Mouse (Mus musculus) spleen, embryonic (tissue): ENCODE measurements around the gene Thnsl1.

ENCODE experiments used
- CTCF ChIA-PET: fragments of 350-600 bp; sonication (Branson Sonifier 250); formaldehyde crosslinking; loops from one replicate; lab custom pipeline; 2022; lab: Charles Lee

The Thnsl1 gene

DNA sequence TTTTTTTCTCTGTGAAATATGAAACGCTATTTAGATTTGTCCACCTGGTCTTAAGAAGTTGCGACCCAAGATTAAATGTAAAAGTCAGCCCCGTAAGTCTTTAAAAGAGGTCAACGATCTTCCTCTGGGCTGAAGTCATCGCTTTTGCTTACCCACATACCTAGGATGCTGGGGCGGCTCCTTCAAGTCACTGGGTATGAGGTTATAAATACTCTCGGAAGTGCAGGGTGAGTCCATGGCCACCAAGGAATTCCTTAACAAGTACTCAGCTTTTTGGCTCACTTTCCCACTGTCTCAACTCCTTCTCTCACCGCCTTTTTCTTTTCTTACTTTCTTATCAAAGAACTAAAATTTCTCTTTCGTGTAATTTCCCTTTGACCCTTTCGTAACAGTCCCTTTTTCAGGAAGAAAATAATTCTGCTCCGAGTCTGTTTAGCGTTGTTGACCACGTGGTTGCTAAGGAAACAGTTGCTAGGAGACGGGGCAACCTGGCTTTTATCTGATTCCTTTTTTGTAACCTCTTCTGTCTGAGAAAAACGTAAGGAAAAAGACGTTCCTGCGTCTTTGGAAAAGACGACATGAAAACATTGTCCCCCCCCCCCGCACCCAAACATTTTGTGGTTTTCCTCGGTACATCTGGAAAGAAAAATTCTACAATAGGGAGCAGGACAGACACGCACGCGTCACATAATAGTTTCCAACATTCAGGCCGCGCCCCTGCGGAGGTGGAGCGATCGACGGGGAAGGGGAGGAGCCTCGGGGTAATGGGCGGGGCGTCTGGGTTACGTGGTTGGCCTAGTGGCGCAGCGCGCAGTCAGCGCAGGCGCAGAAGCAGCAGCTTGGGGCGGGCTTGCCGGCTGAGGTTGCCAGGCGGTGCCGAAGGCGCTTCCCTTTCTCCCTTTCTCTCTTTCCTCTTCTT, at the start of gene Thnsl1, which contains the start of gene Enkur:
Gene Thnsl1, plus strand, starts transcription at position 813 of the 919 bp plus-strand sequence.
Gene Enkur, minus strand, starts transcription at position 454 of the 919 bp plus-strand sequence.
- CTCF ChIA-PET, result no interaction called here

GRCm38 (mm10) chr2:21164296-21164695, 41.2 kb upstream of the Thnsl1 start:
- CTCF ChIA-PET, result interaction anchor here (0.6 kb wide), 1 partner anchor 71 kb away, joined by 5 read pairs; no protein-coding TSS in a partner anchor

DNA sequence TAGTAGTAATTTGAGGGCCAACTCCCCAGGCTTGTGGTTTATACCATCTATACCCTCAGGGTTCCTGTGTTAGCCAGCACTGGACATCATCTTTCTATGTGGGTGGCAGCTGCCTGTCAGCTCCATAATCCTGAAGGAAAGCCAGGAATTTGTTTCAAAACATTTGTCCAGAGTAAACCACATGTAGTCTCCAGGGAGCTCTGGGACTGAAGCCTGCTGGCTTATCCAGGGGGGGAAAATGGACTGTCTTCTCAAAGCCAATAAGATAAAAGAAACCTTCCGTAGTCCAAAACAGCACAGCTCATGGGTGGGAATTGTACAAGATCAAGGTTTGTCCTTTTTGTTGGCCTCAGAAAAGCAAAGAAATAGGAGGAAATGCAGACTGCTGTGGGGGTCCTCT, 37.6 kb upstream of the Thnsl1 start:
- CTCF ChIA-PET, result no interaction called here

- CTCF ChIA-PET, result interaction anchor here (0.7 kb wide), 1 partner anchor 275 kb away, joined by 22 read pairs; no protein-coding TSS in a partner anchor
These were observed 32.7 kb upstream of the Thnsl1 start for GRCm38 (mm10) chr2:21172797-21173196.

- CTCF ChIA-PET, result no interaction called here
These were observed 26.4 kb upstream of the Thnsl1 start for GRCm38 (mm10) chr2:21179136-21179535.

- CTCF ChIA-PET, result no interaction called here
These were observed 22.7 kb upstream of the Thnsl1 start for GRCm38 (mm10) chr2:21182811-21183210.

- CTCF ChIA-PET, result interaction anchor here (1.8 kb wide), 1 partner anchor 289 kb away, joined by 16 read pairs; no protein-coding TSS in a partner anchor
These were observed 17.9 kb upstream of the Thnsl1 start for GRCm38 (mm10) chr2:21187576-21187975.

DNA sequence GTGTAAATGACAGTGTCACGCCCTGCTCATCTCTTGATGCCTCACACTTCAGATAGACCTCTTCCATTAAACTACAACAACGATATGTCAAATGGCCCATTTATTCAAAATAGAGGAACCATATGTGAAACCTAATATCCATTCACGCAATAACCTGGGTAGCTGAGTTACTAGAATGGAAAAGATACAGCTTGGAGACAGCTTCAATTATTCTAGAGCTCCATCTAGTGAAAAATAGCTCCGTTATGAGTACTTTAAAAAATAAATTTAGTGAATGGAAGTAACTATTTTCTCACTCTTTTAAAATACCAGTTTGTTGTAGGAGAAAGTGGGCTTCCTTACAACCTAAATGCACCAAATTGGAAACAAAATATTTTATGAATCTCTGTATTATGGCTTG, 16.9 kb upstream of the Thnsl1 start:
- CTCF ChIA-PET, result no interaction called here

GRCm38 (mm10) chr2:21191232-21191631, 14.3 kb upstream of the Thnsl1 start:
- CTCF ChIA-PET, result no interaction called here

- CTCF ChIA-PET, result no interaction called here
These were observed 10.3 kb upstream of the Thnsl1 start for GRCm38 (mm10) chr2:21195233-21195632.

- CTCF ChIA-PET, result no interaction called here
These were observed 6.5 kb upstream of the Thnsl1 start for GRCm38 (mm10) chr2:21199051-21199450.

DNA sequence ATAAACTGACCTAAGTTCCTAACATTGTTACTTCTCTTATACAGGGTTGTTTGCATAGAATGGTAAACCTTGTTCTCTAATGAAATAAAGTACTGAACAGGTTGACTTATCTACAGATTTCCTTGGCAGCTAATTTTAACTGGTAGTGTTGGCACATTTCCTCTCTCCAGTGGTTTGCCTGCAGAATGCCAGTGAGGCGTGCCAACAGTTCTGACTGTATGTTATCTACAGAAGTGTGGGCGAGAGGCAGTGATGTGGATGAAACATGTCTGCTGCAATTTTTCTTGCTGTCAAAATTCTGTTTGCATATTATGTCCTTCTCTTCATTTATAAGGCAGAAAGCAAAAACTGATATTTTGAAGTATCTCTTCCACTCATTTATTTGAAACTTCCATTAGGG, 2.8 kb upstream of the Thnsl1 start:
- CTCF ChIA-PET, result no interaction called here

DNA sequence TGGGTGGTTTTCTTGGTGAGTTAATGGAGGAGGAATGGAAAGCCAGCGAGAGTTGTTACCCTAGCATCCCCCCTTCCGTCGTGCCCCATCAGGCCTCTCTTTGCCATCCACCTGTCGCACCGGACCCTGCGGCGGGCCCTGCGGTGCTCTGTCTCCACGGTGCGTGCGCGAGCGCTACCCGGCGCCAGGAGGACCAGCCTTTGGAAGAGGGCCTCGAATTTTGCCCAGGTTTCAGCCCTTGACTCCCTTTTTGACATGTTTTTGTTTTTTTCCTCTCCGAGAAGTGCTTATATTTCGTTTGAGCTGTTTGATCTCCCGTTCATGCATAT, 271 bp downstream of the Thnsl1 start:
- CTCF ChIA-PET, result no interaction called here

- CTCF ChIA-PET, result no interaction called here
These were observed 754 bp downstream of the Thnsl1 start for GRCm38 (mm10) chr2:21206278-21206677.

- CTCF ChIA-PET, result no interaction called here
These were observed 5.8 kb downstream of the Thnsl1 start for GRCm38 (mm10) chr2:21211361-21211760.

DNA sequence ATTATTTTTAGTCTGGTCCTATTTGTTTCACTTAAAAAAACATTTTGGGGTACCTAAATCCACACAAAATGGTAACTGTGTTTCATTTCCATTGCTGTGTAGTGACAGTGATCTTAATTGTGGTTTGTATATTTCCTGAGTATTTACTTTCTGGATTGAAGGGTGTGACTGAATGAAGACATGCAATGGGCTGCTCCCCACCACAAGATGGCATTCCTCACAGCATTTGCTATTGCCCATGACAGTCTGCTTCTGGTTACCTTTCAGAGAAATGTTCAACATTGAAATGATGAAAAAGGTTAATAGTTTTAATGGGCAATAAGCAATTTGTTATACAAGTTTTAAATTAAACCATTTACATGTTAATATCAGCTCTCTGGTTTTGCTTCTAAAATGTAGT, 8.8 kb downstream of the Thnsl1 start:
- CTCF ChIA-PET, result no interaction called here

GRCm38 (mm10) chr2:21215284-21215683, 9.8 kb downstream of the Thnsl1 start:
- CTCF ChIA-PET, result no interaction called here

DNA sequence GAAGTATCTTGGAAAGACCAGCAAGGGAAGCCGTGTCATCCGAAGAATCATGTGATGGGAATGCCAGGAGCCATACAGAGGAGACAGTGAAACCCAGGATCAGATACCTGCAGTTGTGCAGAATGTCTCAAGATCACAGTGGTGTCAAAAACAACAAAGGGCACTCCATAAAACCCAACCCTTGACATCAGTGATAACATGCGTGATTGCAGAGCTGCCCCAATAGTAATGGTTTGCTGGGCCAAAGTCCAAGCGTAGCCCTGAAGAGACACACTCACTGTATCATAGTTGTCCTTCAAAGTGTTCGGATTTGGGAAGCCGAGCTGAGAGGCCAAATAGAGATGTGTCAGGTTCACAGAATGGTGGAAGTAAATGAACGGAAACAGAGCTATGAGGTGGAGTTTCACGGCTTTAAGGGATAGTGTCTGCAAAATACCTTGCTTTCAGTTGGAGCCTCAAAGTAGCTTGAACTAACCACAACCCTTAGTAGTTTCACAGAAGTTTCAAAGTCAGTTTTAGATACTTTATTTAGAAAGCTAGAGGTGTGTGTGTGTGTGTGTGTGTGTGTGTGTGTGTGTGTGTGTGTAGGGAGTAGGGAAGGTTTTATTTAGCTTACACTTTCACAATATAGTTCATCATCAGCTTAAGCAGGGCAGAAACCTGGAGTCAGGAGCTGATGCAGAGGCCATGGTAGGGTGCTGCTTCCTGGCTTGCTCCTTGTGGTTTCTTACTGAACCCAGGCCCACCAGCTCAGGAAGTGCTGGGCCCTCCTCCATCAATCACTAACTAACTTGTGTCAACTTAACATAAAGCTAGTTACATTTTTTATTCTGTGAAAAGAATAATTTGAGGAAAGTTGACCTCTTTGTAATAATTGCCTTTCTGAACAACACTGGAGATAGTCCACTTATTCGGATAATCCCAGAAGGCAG, 17.2 kb downstream of the Thnsl1 start:
- CTCF ChIA-PET, result no interaction called here

DNA sequence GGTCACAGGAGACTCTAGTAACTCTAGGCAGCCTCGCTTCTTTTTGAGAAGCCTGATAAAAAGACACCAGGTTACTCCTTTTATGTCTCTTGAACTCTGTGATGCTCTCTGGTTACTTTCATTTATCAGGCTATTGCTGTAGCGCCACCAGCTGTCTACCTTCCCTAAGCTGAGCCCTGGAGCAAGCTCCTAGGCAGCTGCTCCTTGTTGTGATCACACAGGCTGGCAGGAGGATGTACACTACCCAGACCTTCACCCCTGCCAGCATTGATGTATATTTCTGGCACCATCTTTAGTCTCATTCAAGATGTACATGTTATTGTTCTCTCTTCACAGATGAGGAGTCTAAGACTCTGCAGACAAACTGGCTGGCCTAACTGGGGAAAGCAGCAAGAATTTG, 24.8 kb downstream of the Thnsl1 start:
- CTCF ChIA-PET, result no interaction called here

DNA sequence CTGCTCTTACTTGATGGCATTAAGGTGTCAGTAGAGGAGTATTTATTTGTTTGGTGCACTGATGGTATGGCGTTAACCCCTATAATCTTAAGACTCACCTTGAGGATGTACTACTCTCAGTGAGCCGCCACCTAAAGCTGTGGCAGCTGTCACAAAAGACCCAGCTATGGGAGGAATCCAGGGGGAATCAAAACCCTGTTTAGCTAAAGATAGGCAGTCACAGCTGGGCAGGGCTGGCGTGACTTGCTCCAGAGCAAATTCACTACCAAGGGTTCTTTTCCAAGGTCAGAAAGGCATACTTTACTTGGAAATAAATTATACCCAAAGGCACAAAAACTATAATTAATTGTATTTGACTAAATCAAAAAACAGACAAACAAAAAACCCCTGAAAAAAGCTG, 25.6 kb downstream of the Thnsl1 start:
- CTCF ChIA-PET, result no interaction called here

DNA sequence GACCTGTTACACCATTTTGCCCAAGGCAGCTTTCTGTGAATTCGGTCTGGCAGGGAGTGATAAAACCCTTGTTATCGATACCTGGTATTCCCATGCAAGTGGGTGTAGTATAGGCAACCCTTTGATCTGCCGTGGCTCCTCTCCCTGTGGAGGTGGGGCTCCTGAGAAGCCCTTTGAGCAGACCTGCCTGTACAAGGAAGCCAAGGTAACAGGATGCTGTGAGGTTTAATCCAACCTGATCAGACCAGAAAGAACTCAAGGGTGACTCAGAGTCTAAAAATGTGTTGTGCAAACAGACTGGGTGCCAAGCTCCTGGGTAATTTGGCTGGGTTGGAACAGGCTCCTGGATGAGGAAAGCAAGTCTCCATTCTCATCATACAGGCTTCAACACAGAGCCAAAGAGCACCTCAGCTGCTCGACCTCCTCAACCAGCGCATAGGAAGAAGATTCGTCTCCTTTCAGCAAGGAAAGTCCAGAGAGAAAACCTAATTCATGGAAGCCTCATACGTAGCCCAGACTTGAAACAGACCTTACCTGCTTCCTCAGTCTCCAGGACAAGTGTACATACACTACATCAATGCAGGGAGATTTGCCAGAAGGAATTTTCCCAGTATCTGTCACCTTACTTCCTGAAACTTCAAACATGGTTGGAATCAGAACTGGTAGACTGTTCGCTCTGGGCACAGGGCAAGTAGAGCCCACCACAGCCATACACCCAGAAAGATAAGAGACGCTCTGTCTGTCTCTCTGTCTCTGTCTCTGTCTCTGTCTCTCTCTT, 29.5 kb downstream of the Thnsl1 start:
- CTCF ChIA-PET, result no interaction called here
